Mouse (Mus musculus): ENCODE measurements around the gene Fyb2.
"Not testable (repeated sequence)": the region's sequence is repeated elsewhere in the genome, so short reads cannot be mapped to it uniquely, and the experiment has no call there.

The Fyb2 gene

DNA sequence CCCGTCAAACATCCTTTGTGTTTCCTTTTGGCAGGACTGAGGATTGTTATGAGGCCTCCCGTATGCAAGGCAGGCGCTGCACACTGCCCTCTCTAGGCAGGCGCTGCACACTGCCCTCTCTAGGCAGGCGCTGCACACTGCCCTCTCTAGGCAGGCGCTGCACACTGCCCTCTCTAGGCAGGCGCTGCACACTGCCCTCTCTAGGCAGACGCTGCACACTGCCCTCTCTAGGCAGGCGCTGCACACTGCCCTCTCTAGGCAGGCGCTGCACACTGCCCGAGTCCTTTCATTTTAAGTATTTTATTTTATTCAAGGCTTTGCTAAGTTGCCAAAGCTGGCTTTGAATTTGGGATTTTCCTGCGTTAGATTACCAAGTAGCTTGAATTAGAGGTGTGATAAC is 91.4 kb downstream of the Fyb2 start:
- not testable (repeated sequence) for DNase-seq (ENCODE audit: extremely low spot score, low read depth, low spot score)

GRCm38 (mm10) chr4:105007360-105008018 is 94.2 kb downstream of the Fyb2 start:
- DNase-seq (ENCODE audit: extremely low spot score, low read depth, low spot score) = no peak

GRCm38 (mm10) chr4:105013718-105014117 is 100.5 kb downstream of the Fyb2 start:
- DNase-seq (ENCODE audit: extremely low spot score, low read depth, low spot score) = no peak

GRCm38 (mm10) chr4:105015496-105015895 is 102.2 kb downstream of the Fyb2 start:
- no peak for DNase-seq (ENCODE audit: extremely low spot score, low read depth, low spot score)

GRCm38 (mm10) chr4:105016006-105016613 is 102.9 kb downstream of the Fyb2 start:
- DNase-seq (ENCODE audit: extremely low spot score, low read depth, low spot score) = no peak

DNA sequence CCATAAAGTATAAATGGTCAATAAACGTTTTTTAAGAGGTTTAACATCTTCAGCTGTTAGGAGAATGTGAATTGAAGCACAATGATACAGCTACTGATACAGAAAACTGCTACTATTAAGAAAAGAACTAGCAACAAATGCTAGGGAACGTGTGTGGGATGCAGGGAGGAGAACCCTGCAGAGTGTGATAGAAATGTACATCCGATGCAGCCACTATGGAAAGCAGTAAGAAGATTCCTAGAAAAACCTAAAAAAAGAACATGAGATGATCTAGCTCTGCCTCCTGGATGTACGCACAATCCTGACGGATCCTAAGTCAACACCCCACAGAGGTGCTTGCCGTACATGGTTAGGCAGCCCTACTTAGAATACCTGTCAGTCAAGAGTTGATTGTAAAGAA is 114.0 kb downstream of the Fyb2 start:
- no peak for DNase-seq (ENCODE audit: extremely low spot score, low read depth, low spot score)

DNA sequence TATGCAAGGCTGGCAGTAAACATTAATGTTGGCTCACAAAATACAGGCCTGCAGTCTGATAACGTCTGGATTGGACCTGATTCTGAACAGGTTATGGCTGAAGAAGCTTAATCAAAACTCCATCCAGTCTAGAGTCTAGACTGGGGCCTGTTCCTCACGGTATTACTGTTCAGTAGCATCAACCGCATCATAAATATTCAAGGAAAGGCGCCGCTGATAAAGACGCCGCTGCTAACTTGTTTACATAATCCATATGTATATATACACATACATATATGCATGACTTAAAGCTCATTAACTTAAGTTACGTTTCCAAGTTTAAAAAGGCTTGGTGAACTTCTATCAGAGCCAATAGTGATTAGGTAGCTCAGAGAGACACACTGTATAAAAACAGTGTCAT is 117.8 kb downstream of the Fyb2 start:
- no peak for DNase-seq (ENCODE audit: extremely low spot score, low read depth, low spot score)

DNA sequence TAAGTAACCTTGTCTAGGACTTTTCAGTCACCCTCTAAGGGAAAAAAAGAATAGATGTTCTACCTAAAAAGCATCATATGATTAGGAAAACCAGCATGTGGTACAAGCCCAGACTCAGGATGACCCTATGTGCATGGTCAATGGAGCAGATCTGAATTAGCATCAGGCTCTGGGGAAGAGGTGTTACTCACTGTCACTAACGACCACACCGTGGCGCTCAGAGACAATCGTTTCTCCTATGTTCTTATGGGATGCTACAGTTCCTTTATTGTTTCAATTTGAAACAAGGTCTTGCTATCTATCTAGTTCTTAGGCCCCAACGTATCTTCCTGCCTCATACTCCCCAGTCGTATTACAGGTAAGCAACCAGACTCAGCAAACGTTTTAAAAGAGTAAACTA is 119.9 kb downstream of the Fyb2 start:
- no peak for DNase-seq (ENCODE audit: extremely low spot score, low read depth, low spot score)

GRCm38 (mm10) chr4:105034259-105034658 is 121.0 kb downstream of the Fyb2 start:
- no peak for DNase-seq (ENCODE audit: extremely low spot score, low read depth, low spot score)

DNA sequence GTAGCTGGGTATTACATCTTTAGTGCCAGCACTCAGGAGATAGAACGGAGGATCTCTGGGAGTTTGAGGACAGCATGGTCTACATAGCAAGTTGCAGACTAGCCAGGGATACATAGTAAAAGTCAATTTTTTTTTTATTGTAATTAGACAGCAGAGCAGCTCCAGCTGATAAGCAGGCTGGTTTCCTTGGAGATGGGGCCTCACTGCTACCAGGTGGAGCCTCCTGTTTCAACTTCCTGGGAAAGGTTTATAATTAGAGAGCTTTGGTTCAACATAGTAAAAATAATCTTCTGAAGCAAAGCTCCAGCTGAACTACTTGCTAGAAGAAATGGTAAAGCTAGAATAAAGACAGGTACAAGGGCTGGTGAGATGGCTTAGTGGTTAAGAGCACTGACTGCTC is 136.8 kb downstream of the Fyb2 start:
- no peak for DNase-seq (ENCODE audit: extremely low spot score, low read depth, low spot score)

DNA sequence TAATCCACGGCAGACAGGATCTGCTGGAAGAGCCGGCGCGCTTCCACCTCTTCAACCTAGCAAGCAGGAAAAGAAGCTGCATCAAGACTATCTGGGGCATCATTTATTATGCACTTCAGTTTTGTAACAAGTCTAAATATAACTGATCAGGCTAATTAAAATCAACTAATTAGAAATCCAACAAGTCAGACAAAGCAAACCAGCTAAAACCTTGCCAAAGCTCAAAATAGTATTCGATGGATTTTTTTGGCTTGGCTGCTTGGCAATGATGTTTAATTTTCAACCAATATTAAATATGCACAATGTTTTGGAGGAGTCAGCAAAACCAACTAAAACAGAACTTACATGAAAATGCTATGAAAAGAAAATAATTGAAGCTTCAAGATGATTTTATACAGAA is 138.0 kb downstream of the Fyb2 start:
- no peak for DNase-seq (ENCODE audit: extremely low spot score, low read depth, low spot score)

All from hindlimb bud, embryonic 11.5 days (tissue).